Mouse (Mus musculus) spleen, adult 2 months (tissue): ENCODE data around the gene Car10. TPM values are rescaled to one million over a fixed set of nuclear protein-coding genes. Genes with fewer than 3 reads are reported as not detected.

Experiments
- DNase-seq, 2 experiments: peaks; one replicate each; pipeline versions ENCODE4 v3.0.0 to v3.0.0-alpha.2; 2012 to 2021; ENCODE audit warnings: low spot score in 2 of 2, low read depth in 1 of 2
- H3K27ac ChIP-seq: fragments of 200-500 bp; 2 replicates; pipeline ENCODE4 v1.5.1; 2012; ENCODE audit warnings: low read length, inconsistent platforms; ENCODE audit not compliant: insufficient read depth
- H3K27me3 ChIP-seq: fragments of 200-500 bp; 2 replicates; pipeline ENCODE4 v1.6.1; 2012; ENCODE audit warnings: mild to moderate bottlenecking, moderate library complexity, low read length, inconsistent platforms; ENCODE audit not compliant: control insufficient read depth, insufficient read depth
- H3K36me3 ChIP-seq: fragments of 200-500 bp; 2 replicates; pipeline ENCODE4 v1.6.1; 2012; ENCODE audit warnings: mild to moderate bottlenecking, low read length, inconsistent platforms; ENCODE audit not compliant: control insufficient read depth, insufficient read depth
- H3K4me1 ChIP-seq: fragments of 200-500 bp; 2 replicates; pipeline ENCODE4 v1.6.1; 2011; ENCODE audit warnings: inconsistent platforms; ENCODE audit not compliant: control insufficient read depth, insufficient read depth, insufficient read length
- H3K4me3 ChIP-seq: fragments of 200-500 bp; 2 replicates; pipeline ENCODE4 v1.5.1; 2011; ENCODE audit warnings: mild to moderate bottlenecking, inconsistent platforms; ENCODE audit not compliant: insufficient read depth, insufficient read length; ENCODE audit errors: extremely low read depth
- CTCF ChIP-seq: fragments of 200-500 bp; IDR thresholded peaks from 2 replicates; pipeline ENCODE4 v1.5.1; 2011; ENCODE audit warnings: mild to moderate bottlenecking, inconsistent platforms; ENCODE audit not compliant: insufficient read depth, insufficient read length, insufficient replicate concordance; ENCODE audit errors: extremely low read depth
- POLR2A ChIP-seq: fragments of 200-500 bp; IDR thresholded peaks from 2 replicates; pipeline ENCODE4 v1.6.1; 2011; ENCODE audit warnings: low read depth, low read length, inconsistent platforms
- WGBS: fragments of 180-500 bp; shearing (Covaris S2); methylation state at CpG from one replicate; pipeline ENCODE4 v1.1.7; 2018; 5-methylcytosine and 5-hydroxymethylcytosine counted together
- polyA plus RNA-seq: library from polyadenylated mRNA; depleted of rRNA; stranded (reverse); fragments of >200 nt; gene quantifications from 2 replicates; pipeline ENCODE4 v1.2.3, GENCODE M21; 2012

The Car10 gene
- polyA plus RNA-seq, 1 experiment = not detected

DNA sequence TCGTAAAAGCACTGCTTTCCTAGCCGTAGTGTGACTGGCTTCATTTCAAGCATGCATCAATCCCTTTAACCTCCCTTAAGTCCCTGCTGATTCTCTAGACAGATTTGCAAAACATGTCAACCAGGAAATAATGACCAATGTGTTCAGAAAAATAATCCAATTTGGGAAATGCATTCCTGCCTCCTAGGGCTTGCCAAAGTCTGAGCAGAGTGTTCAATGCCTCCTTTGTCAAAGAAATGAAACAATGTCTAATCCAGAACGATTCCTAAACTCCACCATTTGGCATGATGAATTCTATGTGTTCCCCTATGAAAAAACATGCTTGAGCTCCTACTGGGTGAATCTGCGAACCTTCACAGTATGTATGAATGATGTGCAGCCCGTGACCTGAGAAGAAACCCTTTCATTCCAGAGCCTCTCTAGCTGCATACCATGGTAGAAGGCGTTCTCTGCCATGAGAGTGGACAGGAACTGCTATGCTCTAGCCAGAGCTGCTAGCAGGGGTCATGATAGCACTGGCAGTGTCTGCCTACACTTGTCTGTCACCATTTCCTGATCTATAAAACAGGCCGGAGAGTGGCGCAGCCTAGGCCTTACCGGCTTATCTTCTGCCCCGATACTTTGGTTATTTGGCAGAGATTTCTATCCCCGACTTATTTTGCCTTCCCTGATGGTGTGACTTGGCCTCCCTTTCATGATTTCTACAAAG is 411.9 kb downstream of the Car10 start:
- no peaks in the 10 kb centered on the region for H3K36me3 ChIP-seq
- no peaks in the 10 kb centered on the region for H3K27me3 ChIP-seq
- TF ChIP-seq CTCF (no peak), POLR2A (no peak)
- no peaks in the 10 kb centered on the region for H3K4me1 ChIP-seq
- no peak for DNase-seq
- no peak overlapping the region for H3K4me3 ChIP-seq
- H3K27ac ChIP-seq = no peak overlapping the region
- 85% methylated on average over 11 of the region's 11 CpGs for WGBS

DNA sequence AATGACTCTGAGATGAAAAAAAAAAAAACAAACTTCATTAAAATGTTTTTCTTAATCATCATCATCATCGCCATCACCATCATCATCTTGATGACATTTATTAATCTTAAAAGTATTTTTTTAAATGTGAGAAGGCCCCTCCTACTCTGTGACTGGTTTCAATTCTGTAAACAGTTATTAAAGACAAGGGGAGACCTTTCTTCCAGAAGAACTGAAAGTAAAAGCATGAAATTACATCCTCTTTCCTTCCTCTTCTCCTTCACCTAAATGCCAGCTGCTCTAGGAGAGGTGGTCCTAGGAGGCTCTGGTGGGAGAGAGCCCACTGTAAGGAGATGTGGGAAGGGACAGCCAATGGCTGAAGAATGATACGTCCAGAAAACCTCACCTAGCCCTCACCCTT is 415.0 kb downstream of the Car10 start:
- no peaks in the 10 kb centered on the region for H3K36me3 ChIP-seq
- H3K27me3 ChIP-seq = no peaks in the 10 kb centered on the region
- no peak for DNase-seq
- WGBS = 77% methylated on average over 2 of the region's 2 CpGs
- H3K27ac ChIP-seq = no peak overlapping the region
- H3K4me3 ChIP-seq = no peak overlapping the region
- no peaks in the 10 kb centered on the region for H3K4me1 ChIP-seq
- TF ChIP-seq CTCF = no peak
- no peak for TF ChIP-seq POLR2A

DNA sequence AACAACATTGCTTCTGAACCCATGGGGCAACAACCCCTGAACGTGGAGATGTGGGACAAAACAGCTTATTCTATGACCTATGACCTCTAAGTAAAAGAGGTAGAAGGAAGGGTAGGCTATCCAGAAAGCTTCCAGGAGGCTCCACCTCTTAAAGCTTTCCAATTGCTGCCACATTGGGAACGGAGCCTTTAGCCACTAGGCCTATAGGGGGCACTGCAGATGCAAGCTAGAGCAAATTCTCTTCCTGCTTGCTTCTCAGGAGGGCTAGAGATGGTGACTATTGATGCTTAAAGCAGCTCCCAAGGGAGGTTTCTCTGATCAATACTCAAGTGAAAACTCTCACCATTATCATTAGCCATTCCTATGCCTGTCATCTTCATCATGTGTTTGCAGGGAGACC is 416.6 kb downstream of the Car10 start:
- Histone ChIP-seq H3K36me3 (no peaks in the 10 kb centered on the region), H3K27ac (no peak overlapping the region), H3K4me3 (no peak overlapping the region), H3K4me1 (no peaks in the 10 kb centered on the region), H3K27me3 (no peaks in the 10 kb centered on the region)
- TF ChIP-seq CTCF = no peak
- 56% methylated on average over 2 of the region's 2 CpGs for WGBS
- DNase-seq = no peak

DNA sequence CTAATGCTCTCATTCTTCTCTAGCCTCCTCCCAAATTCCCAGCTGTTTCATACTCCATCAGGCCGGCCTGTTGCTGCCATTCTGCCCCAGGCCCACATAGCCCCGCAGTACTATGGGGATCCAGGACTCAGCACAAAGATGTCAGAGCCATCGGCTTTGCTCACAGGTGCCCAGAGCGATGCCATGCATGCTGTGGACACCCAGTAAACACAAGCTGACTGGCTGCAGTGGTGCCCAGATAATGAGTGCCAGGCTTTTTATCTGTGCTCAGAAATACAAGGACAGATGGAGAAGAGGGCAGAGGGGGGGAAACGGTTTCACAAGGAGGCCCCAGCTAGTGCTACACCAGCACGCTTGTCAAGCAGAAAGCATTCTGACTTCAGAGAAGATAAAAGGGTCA is 417.7 kb downstream of the Car10 start:
- DNase-seq = no peak
- Histone ChIP-seq H3K36me3 (no peaks in the 10 kb centered on the region), H3K27me3 (no peaks in the 10 kb centered on the region), H3K27ac (no peak overlapping the region), H3K4me1 (no peaks in the 10 kb centered on the region), H3K4me3 (no peak overlapping the region)
- 90% methylated on average over 6 of the region's 6 CpGs for WGBS
- no peak for TF ChIP-seq CTCF
- TF ChIP-seq POLR2A = no peak

DNA sequence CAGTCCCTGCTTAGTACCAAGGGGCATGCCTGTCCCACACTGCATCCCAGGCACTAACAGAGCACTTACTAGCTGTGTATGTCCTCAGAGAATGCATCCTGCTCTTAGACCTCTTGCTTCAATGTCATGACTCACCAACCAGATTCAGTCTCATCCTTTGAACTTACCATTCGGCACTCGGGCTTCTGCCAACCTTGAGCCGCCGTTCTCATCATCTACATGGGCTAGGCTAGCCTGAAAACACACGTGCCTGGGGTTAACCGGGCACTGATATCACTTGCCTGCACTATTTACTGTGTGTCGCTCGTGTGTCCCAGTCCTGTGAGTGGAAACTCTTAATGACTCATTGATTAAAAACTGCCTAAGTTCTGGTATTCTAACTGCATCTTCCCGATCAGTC is 418.4 kb downstream of the Car10 start:
- WGBS = 93% methylated on average over 9 of the region's 9 CpGs

DNA sequence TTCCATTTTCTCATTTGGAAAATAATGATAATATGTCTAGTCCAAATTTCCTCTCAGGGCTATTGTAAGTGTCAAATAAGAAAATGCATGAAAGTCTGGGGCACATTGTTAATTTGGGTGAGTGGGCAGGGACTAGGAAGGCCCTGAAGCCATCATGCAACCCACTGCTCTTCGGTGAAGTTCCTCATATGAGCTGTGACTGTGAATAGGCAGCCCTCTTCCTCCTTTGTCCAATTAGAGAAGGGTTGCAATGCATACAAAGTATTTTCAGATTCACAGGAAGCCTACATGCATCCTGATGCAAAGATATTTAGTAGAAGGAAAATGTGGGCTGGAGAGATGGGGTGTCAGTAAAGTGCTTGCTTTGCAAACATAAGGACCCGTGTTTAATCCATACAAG is 419.1 kb downstream of the Car10 start:
- TF ChIP-seq POLR2A (no peak), CTCF (no peak)
- no peaks in the 10 kb centered on the region for H3K36me3 ChIP-seq
- 19% methylated on average over 2 of the region's 2 CpGs for WGBS
- H3K4me3 ChIP-seq = no peak overlapping the region
- H3K27ac ChIP-seq = no peak overlapping the region
- no peaks in the 10 kb centered on the region for H3K4me1 ChIP-seq
- DNase-seq = no peak
- H3K27me3 ChIP-seq = no peaks in the 10 kb centered on the region

More for the DNA sequence above, 418.4 kb downstream of the Car10 start:
- Histone ChIP-seq H3K27me3 (no peaks in the 10 kb centered on the region), H3K4me1 (no peaks in the 10 kb centered on the region), H3K27ac (no peak overlapping the region), H3K4me3 (no peak overlapping the region), H3K36me3 (no peaks in the 10 kb centered on the region)
- no peak for DNase-seq
- TF ChIP-seq CTCF (no peak), POLR2A (no peak)

DNA sequence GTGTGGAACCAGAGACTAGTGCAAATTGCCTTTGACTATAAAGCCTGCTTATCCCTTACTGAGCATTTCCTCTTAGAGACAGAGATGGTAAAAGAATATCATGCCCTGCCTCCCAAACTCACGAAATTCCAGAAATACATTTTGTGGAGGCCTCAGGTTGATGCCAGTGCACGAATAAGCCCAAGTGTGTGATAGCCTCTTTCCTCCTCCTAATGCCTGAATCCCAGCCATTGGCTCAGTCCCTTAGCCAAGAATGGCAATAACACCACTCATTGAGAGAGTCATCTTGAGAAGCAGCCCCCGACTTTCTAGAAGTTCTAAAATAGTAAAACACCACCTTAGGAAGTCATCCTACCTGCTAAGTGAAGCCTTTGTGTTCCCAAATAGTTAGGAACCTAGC is 424.7 kb downstream of the Car10 start:
- TF ChIP-seq POLR2A (no peak), CTCF (no peak)
- Histone ChIP-seq H3K36me3 (no peaks in the 10 kb centered on the region), H3K4me3 (no peak overlapping the region), H3K27ac (no peak overlapping the region), H3K4me1 (no peaks in the 10 kb centered on the region), H3K27me3 (no peaks in the 10 kb centered on the region)
- DNase-seq = no peak
- 67% methylated on average over 3 of the region's 3 CpGs for WGBS
